Mouse (Mus musculus): Measurements from ENCODE around the gene Pramef6. TPM values are rescaled to one million over a fixed set of nuclear protein-coding genes. Genes with fewer than 3 reads are reported as not detected.
"Not testable (repeated sequence)": the region's sequence is repeated elsewhere in the genome, so short reads cannot be mapped to it uniquely, and the experiment has no call there.

Pramef6 gene
- total RNA-seq (2014; rRNA removed; ENCODE audit: low replicate concordance) (not detected in 2 replicates), polyA plus RNA-seq (2015; fragmentation: Nextera tagmentation; extraction: Ambion mirVana) (not detected in 2 replicates)

DNA sequence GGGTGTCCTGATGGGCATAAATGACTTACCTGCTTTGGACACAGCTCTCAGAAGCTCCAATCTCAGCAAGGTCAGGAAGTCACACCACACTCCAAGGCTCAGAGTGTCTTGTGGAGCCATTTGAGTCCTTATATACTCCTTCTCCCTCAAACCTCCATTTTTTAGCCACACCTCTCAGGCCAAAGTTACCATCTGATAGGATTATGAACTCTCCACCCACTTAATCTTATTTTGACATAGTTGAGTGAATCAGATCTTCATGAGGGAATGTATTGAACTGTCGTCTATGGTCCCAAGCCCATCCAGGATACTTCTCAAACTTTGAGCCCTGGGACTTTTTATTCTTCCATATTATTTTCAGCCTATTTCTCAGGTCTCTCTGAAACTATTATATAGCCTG, at the start of gene Pramef6:
Gene Pramef6, minus strand, starts transcription at position 101 of the 400 bp plus-strand sequence.
- H3K4me3 ChIP-seq (ENCODE audit: low read depth, low read length); H3K36me3 ChIP-seq (replicated peaks; ENCODE audit: control insufficient read depth, insufficient read depth, low read length); H3K27ac ChIP-seq (ENCODE audit: low read depth); DNase-seq (ENCODE audit: low spot score); H3K27me3 ChIP-seq (ENCODE audit: control insufficient read depth, insufficient read depth, low read length); ATAC-seq (ENCODE audit: insufficient read depth, low read depth); H3K4me1 ChIP-seq (ENCODE audit: control insufficient read depth, insufficient read depth); H3K9me3 ChIP-seq (replicated peaks; ENCODE audit: control insufficient read depth, low read length); H3K9ac ChIP-seq (replicated peaks; ENCODE audit: low read depth, low read length); H3K4me2 ChIP-seq (ENCODE audit: low read depth, low read length): not testable (repeated sequence)
- WGBS: 59% methylated on average over 1 of the region's 1 CpGs

DNA sequence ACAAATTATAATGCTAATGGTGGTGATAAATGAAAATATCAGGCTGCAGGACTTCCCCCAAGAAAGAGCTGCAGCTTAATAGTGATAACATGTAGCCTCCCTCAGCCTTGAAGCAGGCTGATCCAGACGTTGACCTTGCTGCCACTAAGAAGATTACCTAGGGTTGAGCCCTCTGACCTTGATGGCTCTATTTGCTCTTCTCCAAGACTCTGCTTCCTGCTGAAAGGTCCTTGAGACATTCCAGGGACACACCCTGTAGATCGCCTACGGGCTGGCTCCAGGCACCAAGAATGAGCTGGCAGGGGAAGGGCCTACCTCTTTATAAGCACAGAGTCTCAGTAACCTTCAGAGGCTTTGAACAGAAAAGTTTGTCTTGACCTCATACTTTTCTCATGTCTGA, 5.8 kb downstream of the Pramef6 start:
- H3K27ac ChIP-seq (ENCODE audit: low read depth); H3K4me1 ChIP-seq (ENCODE audit: control insufficient read depth, insufficient read depth); H3K4me3 ChIP-seq (ENCODE audit: low read depth, low read length); ATAC-seq (ENCODE audit: insufficient read depth, low read depth); DNase-seq (ENCODE audit: low spot score); H3K9me3 ChIP-seq (replicated peaks; ENCODE audit: control insufficient read depth, low read length); H3K9ac ChIP-seq (replicated peaks; ENCODE audit: low read depth, low read length); H3K4me2 ChIP-seq (ENCODE audit: low read depth, low read length); H3K36me3 ChIP-seq (replicated peaks; ENCODE audit: control insufficient read depth, insufficient read depth, low read length); H3K27me3 ChIP-seq (ENCODE audit: control insufficient read depth, insufficient read depth, low read length): not testable (repeated sequence)
- 85% methylated on average over 3 of the region's 3 CpGs for WGBS

DNA sequence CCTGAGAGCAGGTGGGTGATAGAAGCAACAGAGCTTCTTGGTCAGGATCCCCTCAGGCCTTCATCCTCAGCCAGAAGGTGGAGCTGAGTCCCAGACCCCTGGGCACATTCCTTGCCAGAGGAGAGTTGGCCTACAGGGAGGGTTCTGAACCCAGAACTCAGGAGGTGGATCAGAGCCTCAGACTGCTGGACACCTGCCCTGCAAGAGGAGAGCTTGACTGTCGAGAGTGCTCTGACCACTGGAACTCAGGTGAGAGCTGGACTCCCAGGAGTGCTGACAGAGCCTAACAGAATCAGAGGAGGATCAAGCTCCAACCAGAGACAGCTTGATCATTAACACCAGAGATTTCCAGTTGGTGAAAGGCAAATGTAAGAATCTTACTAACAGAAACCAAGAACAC, 17.8 kb downstream of the Pramef6 start:
- 39% methylated on average over 1 of the region's 1 CpGs for WGBS
- not testable (repeated sequence) for H3K9me3 ChIP-seq (replicated peaks; ENCODE audit: control insufficient read depth, low read length); H3K36me3 ChIP-seq (replicated peaks; ENCODE audit: control insufficient read depth, insufficient read depth, low read length); H3K27ac ChIP-seq (ENCODE audit: low read depth); ATAC-seq (ENCODE audit: insufficient read depth, low read depth); H3K4me1 ChIP-seq (ENCODE audit: control insufficient read depth, insufficient read depth); H3K27me3 ChIP-seq (ENCODE audit: control insufficient read depth, insufficient read depth, low read length); H3K4me2 ChIP-seq (ENCODE audit: low read depth, low read length); H3K4me3 ChIP-seq (ENCODE audit: low read depth, low read length); DNase-seq (ENCODE audit: low spot score); H3K9ac ChIP-seq (replicated peaks; ENCODE audit: low read depth, low read length)

DNA sequence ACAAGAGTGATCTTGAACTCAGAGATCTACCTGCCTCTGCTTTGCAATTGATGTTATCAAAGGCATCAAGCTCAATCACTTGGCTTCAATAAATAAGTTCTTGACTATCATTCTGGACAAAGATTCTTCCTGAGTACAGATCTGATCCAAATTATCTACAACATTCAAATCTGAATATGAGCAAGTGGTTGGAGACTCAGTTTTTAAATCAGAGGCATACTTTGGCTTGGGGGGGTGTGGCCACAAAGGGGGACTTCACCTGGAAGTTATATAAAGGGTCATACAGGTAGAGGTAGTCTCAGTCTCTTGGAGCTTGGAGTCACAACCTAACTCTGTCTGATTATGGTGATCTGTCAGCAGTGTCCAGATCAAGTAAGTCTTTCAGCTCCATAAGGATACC, 54.0 kb downstream of the Pramef6 start, which contains the start of gene Gm13103:
Gene Gm13103, plus strand, starts transcription at position 301 of the 400 bp plus-strand sequence.
- not testable (repeated sequence) for H3K27me3 ChIP-seq (ENCODE audit: control insufficient read depth, insufficient read depth, low read length); H3K36me3 ChIP-seq (replicated peaks; ENCODE audit: control insufficient read depth, insufficient read depth, low read length); ATAC-seq (ENCODE audit: insufficient read depth, low read depth); H3K4me3 ChIP-seq (ENCODE audit: low read depth, low read length); H3K9ac ChIP-seq (replicated peaks; ENCODE audit: low read depth, low read length); DNase-seq (ENCODE audit: low spot score); H3K4me1 ChIP-seq (ENCODE audit: control insufficient read depth, insufficient read depth); H3K9me3 ChIP-seq (replicated peaks; ENCODE audit: control insufficient read depth, low read length); H3K4me2 ChIP-seq (ENCODE audit: low read depth, low read length); H3K27ac ChIP-seq (ENCODE audit: low read depth)

Other genes starting within 250 kb of the Pramef6 start
- not detected in 2 replicates for gene Gm13088, start 243.1 kb downstream of the Pramef6 start, total RNA-seq (2014; rRNA removed; ENCODE audit: low replicate concordance)
- gene Gm13088, start 243.1 kb downstream of the Pramef6 start, polyA plus RNA-seq (2015; fragmentation: Nextera tagmentation; extraction: Ambion mirVana): not detected in 2 replicates
- not detected in 2 replicates for gene Gm13089, start 197.7 kb downstream of the Pramef6 start, total RNA-seq (2014; rRNA removed; ENCODE audit: low replicate concordance)
- gene Gm13089, start 197.7 kb downstream of the Pramef6 start, polyA plus RNA-seq (2015; fragmentation: Nextera tagmentation; extraction: Ambion mirVana): not detected in 2 replicates
- not detected in 2 replicates for gene Gm13078, start 180.9 kb downstream of the Pramef6 start, total RNA-seq (2014; rRNA removed; ENCODE audit: low replicate concordance)
- not detected in 2 replicates for gene Gm13078, start 180.9 kb downstream of the Pramef6 start, polyA plus RNA-seq (2015; fragmentation: Nextera tagmentation; extraction: Ambion mirVana)
- not detected in 2 replicates for gene Gm13023, start 111.0 kb downstream of the Pramef6 start, total RNA-seq (2014; rRNA removed; ENCODE audit: low replicate concordance)
- gene Gm13023, start 111.0 kb downstream of the Pramef6 start, polyA plus RNA-seq (2015; fragmentation: Nextera tagmentation; extraction: Ambion mirVana): not detected in 2 replicates
- gene Gm13084, start 84.3 kb downstream of the Pramef6 start, total RNA-seq (2014; rRNA removed; ENCODE audit: low replicate concordance): not detected in 2 replicates
- not detected in 2 replicates for gene Gm13084, start 84.3 kb downstream of the Pramef6 start, polyA plus RNA-seq (2015; fragmentation: Nextera tagmentation; extraction: Ambion mirVana)
- gene Gm13103, start 53.9 kb downstream of the Pramef6 start, total RNA-seq (2014; rRNA removed; ENCODE audit: low replicate concordance): not detected in 2 replicates
- gene Gm13103, start 53.9 kb downstream of the Pramef6 start, polyA plus RNA-seq (2015; fragmentation: Nextera tagmentation; extraction: Ambion mirVana): not detected in 2 replicates
- gene Pramef25, start 50.6 kb upstream of the Pramef6 start, total RNA-seq (2014; rRNA removed; ENCODE audit: low replicate concordance): not detected in 2 replicates
- gene Pramef25, start 50.6 kb upstream of the Pramef6 start, polyA plus RNA-seq (2015; fragmentation: Nextera tagmentation; extraction: Ambion mirVana): not detected in 2 replicates
- not detected in 2 replicates for gene Gm13101, start 66.6 kb upstream of the Pramef6 start, total RNA-seq (2014; rRNA removed; ENCODE audit: low replicate concordance)
- not detected in 2 replicates for gene Gm13101, start 66.6 kb upstream of the Pramef6 start, polyA plus RNA-seq (2015; fragmentation: Nextera tagmentation; extraction: Ambion mirVana)
- not detected in 2 replicates for gene Pramef17, start 94.0 kb upstream of the Pramef6 start, total RNA-seq (2014; rRNA removed; ENCODE audit: low replicate concordance)
- gene Pramef17, start 94.0 kb upstream of the Pramef6 start, polyA plus RNA-seq (2015; fragmentation: Nextera tagmentation; extraction: Ambion mirVana): not detected in 2 replicates
- not detected in 2 replicates for gene Pramel4, start 158.7 kb upstream of the Pramef6 start, total RNA-seq (2014; rRNA removed; ENCODE audit: low replicate concordance)
- not detected in 2 replicates for gene Pramel4, start 158.7 kb upstream of the Pramef6 start, polyA plus RNA-seq (2015; fragmentation: Nextera tagmentation; extraction: Ambion mirVana)
- gene Gm13102, start 206.1 kb upstream of the Pramef6 start, total RNA-seq (2014; rRNA removed; ENCODE audit: low replicate concordance): not detected in 2 replicates
- gene Gm13102, start 206.1 kb upstream of the Pramef6 start, polyA plus RNA-seq (2015; fragmentation: Nextera tagmentation; extraction: Ambion mirVana): not detected in 2 replicates

Data from heart, postnatal 0 days (tissue).